Mouse (Mus musculus) erythroid progenitor cell, adult 5-6 weeks (primary cell): ENCODE data around the gene Prss33. TPM values are rescaled to one million over a fixed set of nuclear protein-coding genes. Genes with fewer than 3 reads are reported as not detected.

Experiments
- ATAC-seq: replicated peaks from 2 replicates; pipeline ENCODE4 v1.8.0; 2016; ENCODE audit warnings: moderate number of reproducible peaks, mild to moderate bottlenecking, moderate TSS enrichment, inconsistent platforms; ENCODE audit not compliant: poor library complexity, low FRiP score, severe bottlenecking
- total RNA-seq, 2 experiments: library from RNA; stranded (forward) in 1 of 2; stranded (reverse) in 1 of 2; fragments of 150-400 nt in 1 of 2; fragments of 186-747, 209-891 nt in 1 of 2; gene quantifications; 2 replicates each; pipeline versions ENCODE4 v1.2.3 to v1.2.4; 2015 to 2017; ENCODE audit warnings: low replicate concordance in 2 of 2

Gene Prss33
- total RNA-seq, 2 experiments from 2014 or later = not detected

- peak; percentile 80 for ATAC-seq
These were observed 45.4 kb downstream of the Prss33 start, which contains the start of gene Srrm2 for GRCm38 (mm10) chr17:23790269-23791078. TSS of gene Srrm2 (plus strand) at chr17:23790532.

GRCm38 (mm10) chr17:23789749-23790268 is 46.0 kb downstream of the Prss33 start:
- peak; percentile 37 for ATAC-seq

GRCm38 (mm10) chr17:23788973-23789372 is 46.9 kb downstream of the Prss33 start:
- ATAC-seq = no peak

- ATAC-seq = no peak
These were observed 49.3 kb downstream of the Prss33 start for GRCm38 (mm10) chr17:23786510-23786931.

- ATAC-seq = peak; percentile 72
These were observed 50.0 kb downstream of the Prss33 start, which contains the start of gene Flywch2 for GRCm38 (mm10) chr17:23785561-23786471. TSS of gene Flywch2 (minus strand) at chr17:23786081.

- ATAC-seq = no peak
These were observed 52.5 kb downstream of the Prss33 start for GRCm38 (mm10) chr17:23783352-23783751.

Other genes with a start within 250 kb of the Prss33 start
- not detected in 2 replicates for gene Zfp13, start 236.6 kb downstream of the Prss33 start, total RNA-seq (2015; ENCODE audit: low replicate concordance)
- gene Zfp13, start 236.6 kb downstream of the Prss33 start, total RNA-seq (2017; ENCODE audit: low replicate concordance) = not detected in 2 replicates
- gene Zscan10, start 235.2 kb downstream of the Prss33 start, total RNA-seq (2015; ENCODE audit: low replicate concordance) = not detected in 2 replicates
- not detected in 2 replicates for gene Zscan10, start 235.2 kb downstream of the Prss33 start, total RNA-seq (2017; ENCODE audit: low replicate concordance)
- 4.6 and 7.9 TPM in 2 replicates for gene Mmp25, start 190.8 kb downstream of the Prss33 start, total RNA-seq (2015; ENCODE audit: low replicate concordance)
- 1.3 and 1.5 TPM in 2 replicates for gene Mmp25, start 190.8 kb downstream of the Prss33 start, total RNA-seq (2017; ENCODE audit: low replicate concordance)
- gene Bicdl2, start 175.6 kb downstream of the Prss33 start, total RNA-seq (2015; ENCODE audit: low replicate concordance) = not detected in 2 replicates
- gene Bicdl2, start 175.6 kb downstream of the Prss33 start, total RNA-seq (2017; ENCODE audit: low replicate concordance) = not detected in 2 replicates
- 6.3 and 15.9 TPM in 2 replicates for gene Hcfc1r1, start 162.5 kb downstream of the Prss33 start, total RNA-seq (2015; ENCODE audit: low replicate concordance)
- 8.6 and 11.0 TPM in 2 replicates for gene Hcfc1r1, start 162.5 kb downstream of the Prss33 start, total RNA-seq (2017; ENCODE audit: low replicate concordance)
- gene Thoc6, start 162.2 kb downstream of the Prss33 start, total RNA-seq (2015; ENCODE audit: low replicate concordance) = 11.3 and 11.9 TPM in 2 replicates
- gene Thoc6, start 162.2 kb downstream of the Prss33 start, total RNA-seq (2017; ENCODE audit: low replicate concordance) = 3.5 and 4.0 TPM in 2 replicates
- gene Tnfrsf12a, start 158.6 kb downstream of the Prss33 start, total RNA-seq (2015; ENCODE audit: low replicate concordance) = 5.0 TPM in 1 of 2 replicates, not detected in the other
- 6.1 TPM in 1 of 2 replicates, not detected in the other for gene Tnfrsf12a, start 158.6 kb downstream of the Prss33 start, total RNA-seq (2017; ENCODE audit: low replicate concordance)
- gene Cldn6, start 156.8 kb downstream of the Prss33 start, total RNA-seq (2015; ENCODE audit: low replicate concordance) = not detected in 2 replicates
- gene Cldn6, start 156.8 kb downstream of the Prss33 start, total RNA-seq (2017; ENCODE audit: low replicate concordance) = not detected in 2 replicates
- not detected in 2 replicates for gene Cldn9, start 152.0 kb downstream of the Prss33 start, total RNA-seq (2015; ENCODE audit: low replicate concordance)
- not detected in 2 replicates for gene Cldn9, start 152.0 kb downstream of the Prss33 start, total RNA-seq (2017; ENCODE audit: low replicate concordance)
- gene 1520401A03Rik, start 113.3 kb downstream of the Prss33 start, total RNA-seq (2015; ENCODE audit: low replicate concordance) = not detected in 2 replicates
- not detected in 2 replicates for gene 1520401A03Rik, start 113.3 kb downstream of the Prss33 start, total RNA-seq (2017; ENCODE audit: low replicate concordance)
- 50.3 and 81.4 TPM in 2 replicates for gene Pkmyt1, start 109.7 kb downstream of the Prss33 start, total RNA-seq (2015; ENCODE audit: low replicate concordance)
- 30.7 and 39.9 TPM in 2 replicates for gene Pkmyt1, start 109.7 kb downstream of the Prss33 start, total RNA-seq (2017; ENCODE audit: low replicate concordance)
- gene Paqr4, start 95.2 kb downstream of the Prss33 start, total RNA-seq (2015; ENCODE audit: low replicate concordance) = 1.4 and 10.1 TPM in 2 replicates
- gene Paqr4, start 95.2 kb downstream of the Prss33 start, total RNA-seq (2017; ENCODE audit: low replicate concordance) = 7.5 and 11.2 TPM in 2 replicates
- gene Kremen2, start 90.2 kb downstream of the Prss33 start, total RNA-seq (2015; ENCODE audit: low replicate concordance) = not detected in 2 replicates
- not detected in 2 replicates for gene Kremen2, start 90.2 kb downstream of the Prss33 start, total RNA-seq (2017; ENCODE audit: low replicate concordance)
- gene Flywch1, start 64.5 kb downstream of the Prss33 start, total RNA-seq (2015; ENCODE audit: low replicate concordance) = 2.1 and 2.9 TPM in 2 replicates
- 3.4 and 14.2 TPM in 2 replicates for gene Flywch1, start 64.5 kb downstream of the Prss33 start, total RNA-seq (2017; ENCODE audit: low replicate concordance)
- not detected in 2 replicates for gene Flywch2, start 50.0 kb downstream of the Prss33 start, total RNA-seq (2015; ENCODE audit: low replicate concordance)
- gene Flywch2, start 50.0 kb downstream of the Prss33 start, total RNA-seq (2017; ENCODE audit: low replicate concordance) = not detected in 2 replicates
- gene Srrm2, start 45.5 kb downstream of the Prss33 start, total RNA-seq (2015; ENCODE audit: low replicate concordance) = 468 and 572 TPM in 2 replicates
- 294 and 325 TPM in 2 replicates for gene Srrm2, start 45.5 kb downstream of the Prss33 start, total RNA-seq (2017; ENCODE audit: low replicate concordance)
- gene Elob, start 6.9 kb downstream of the Prss33 start, total RNA-seq (2015; ENCODE audit: low replicate concordance) = 137 and 167 TPM in 2 replicates
- gene Elob, start 6.9 kb downstream of the Prss33 start, total RNA-seq (2017; ENCODE audit: low replicate concordance) = 51.7 and 117 TPM in 2 replicates
- not detected in 2 replicates for gene Prss32, start 7.8 kb upstream of the Prss33 start, total RNA-seq (2015; ENCODE audit: low replicate concordance)
- gene Prss32, start 7.8 kb upstream of the Prss33 start, total RNA-seq (2017; ENCODE audit: low replicate concordance) = not detected in 2 replicates
- not detected in 2 replicates for gene Prss41, start 8.1 kb upstream of the Prss33 start, total RNA-seq (2015; ENCODE audit: low replicate concordance)
- not detected in 2 replicates for gene Prss41, start 8.1 kb upstream of the Prss33 start, total RNA-seq (2017; ENCODE audit: low replicate concordance)
- not detected in 2 replicates for gene Prss21, start 32.0 kb upstream of the Prss33 start, total RNA-seq (2015; ENCODE audit: low replicate concordance)
- gene Prss21, start 32.0 kb upstream of the Prss33 start, total RNA-seq (2017; ENCODE audit: low replicate concordance) = not detected in 2 replicates
- gene Dcpp1, start 44.8 kb upstream of the Prss33 start, total RNA-seq (2015; ENCODE audit: low replicate concordance) = not detected in 2 replicates
- not detected in 2 replicates for gene Dcpp1, start 44.8 kb upstream of the Prss33 start, total RNA-seq (2017; ENCODE audit: low replicate concordance)
- gene Dcpp2, start 44.8 kb upstream of the Prss33 start, total RNA-seq (2015; ENCODE audit: low replicate concordance) = not detected in 2 replicates
- not detected in 2 replicates for gene Dcpp2, start 44.8 kb upstream of the Prss33 start, total RNA-seq (2017; ENCODE audit: low replicate concordance)
- gene Dcpp3, start 81.4 kb upstream of the Prss33 start, total RNA-seq (2015; ENCODE audit: low replicate concordance) = not detected in 2 replicates
- not detected in 2 replicates for gene Dcpp3, start 81.4 kb upstream of the Prss33 start, total RNA-seq (2017; ENCODE audit: low replicate concordance)
- gene Sbp, start 105.6 kb upstream of the Prss33 start, total RNA-seq (2015; ENCODE audit: low replicate concordance) = not detected in 2 replicates
- gene Sbp, start 105.6 kb upstream of the Prss33 start, total RNA-seq (2017; ENCODE audit: low replicate concordance) = not detected in 2 replicates
- not detected in 2 replicates for gene Sbpl, start 119.2 kb upstream of the Prss33 start, total RNA-seq (2015; ENCODE audit: low replicate concordance)
- gene Sbpl, start 119.2 kb upstream of the Prss33 start, total RNA-seq (2017; ENCODE audit: low replicate concordance) = not detected in 2 replicates
- 0.84 TPM in 1 of 2 replicates, not detected in the other for gene Prss30, start 144.5 kb upstream of the Prss33 start, total RNA-seq (2015; ENCODE audit: low replicate concordance)
- gene Prss30, start 144.5 kb upstream of the Prss33 start, total RNA-seq (2017; ENCODE audit: low replicate concordance) = not detected in 2 replicates
- not detected in 2 replicates for gene Prss22, start 162.0 kb upstream of the Prss33 start, total RNA-seq (2015; ENCODE audit: low replicate concordance)
- not detected in 2 replicates for gene Prss22, start 162.0 kb upstream of the Prss33 start, total RNA-seq (2017; ENCODE audit: low replicate concordance)
- gene Prss27, start 202.1 kb upstream of the Prss33 start, total RNA-seq (2015; ENCODE audit: low replicate concordance) = not detected in 2 replicates
- gene Prss27, start 202.1 kb upstream of the Prss33 start, total RNA-seq (2017; ENCODE audit: low replicate concordance) = not detected in 2 replicates
- gene Kctd5, start 237.4 kb upstream of the Prss33 start, total RNA-seq (2015; ENCODE audit: low replicate concordance) = 4.3 and 5.0 TPM in 2 replicates
- 8.0 and 10.7 TPM in 2 replicates for gene Kctd5, start 237.4 kb upstream of the Prss33 start, total RNA-seq (2017; ENCODE audit: low replicate concordance)